Mouse (Mus musculus): ENCODE measurements around the gene Atp5mpl. TPM values are rescaled to one million over a fixed set of nuclear protein-coding genes. Genes with fewer than 3 reads are reported as not detected.

Atp5mpl gene
- polyA plus RNA-seq (2016; fragmentation: Nextera tagmentation; extraction: Ambion mirVana): 617 and 661 TPM in 2 replicates

DNA sequence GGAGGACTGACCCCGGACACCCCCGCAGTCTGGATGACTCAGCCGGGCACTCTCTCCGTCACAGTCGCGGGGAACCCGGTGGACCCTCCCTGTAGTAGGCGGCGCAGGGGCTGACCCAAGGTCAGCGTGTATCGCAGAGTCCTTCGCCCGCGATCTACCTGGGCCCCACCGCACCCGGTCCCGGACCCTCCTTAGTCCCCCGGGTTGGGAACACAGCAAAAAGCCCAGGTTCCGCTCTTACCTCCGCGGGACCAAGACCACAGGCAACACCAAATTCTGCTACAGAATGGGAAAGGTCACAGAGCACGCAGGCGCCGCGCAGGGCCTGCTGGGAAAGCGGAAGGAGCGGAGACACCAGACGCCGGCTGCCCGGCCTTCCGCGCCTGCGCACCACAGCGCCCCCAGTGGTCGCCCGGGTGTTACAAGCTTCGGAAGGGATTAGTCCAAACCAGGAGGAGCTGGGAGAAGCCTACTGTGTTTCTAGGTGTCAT is at the start of gene Atp5mpl:
Gene Atp5mpl (minus strand): TSS at position 295 of the 491 bp plus-strand sequence.
- H3K4me1 ChIP-seq: peaks cover 13% of the 10 kb centered on the region
- H3K27ac ChIP-seq: 0 out of 2 replicates have a peak within 1 kb of the TSS, but pooled peaks have one; percentile 26
- peak within 1 kb of the TSS; percentile 94 for H3K4me3 ChIP-seq
- H3K4me2 ChIP-seq (replicated peaks): peak within 1 kb of the TSS; percentile 93
- H3K9ac ChIP-seq: peak within 1 kb of the TSS; percentile 91
- under 1% methylated on average over 37 of the region's 37 CpGs for WGBS
- peak; percentile 64 for ATAC-seq (ENCODE audit: insufficient number of reproducible peaks, insufficient read depth, low FRiP score, low TSS enrichment)
- H3K27me3 ChIP-seq: no peaks in the 10 kb centered on the region
- peaks cover 3% of the 10 kb centered on the region for H3K36me3 ChIP-seq
- H3K9me3 ChIP-seq: no peaks in the 10 kb centered on the region

DNA sequence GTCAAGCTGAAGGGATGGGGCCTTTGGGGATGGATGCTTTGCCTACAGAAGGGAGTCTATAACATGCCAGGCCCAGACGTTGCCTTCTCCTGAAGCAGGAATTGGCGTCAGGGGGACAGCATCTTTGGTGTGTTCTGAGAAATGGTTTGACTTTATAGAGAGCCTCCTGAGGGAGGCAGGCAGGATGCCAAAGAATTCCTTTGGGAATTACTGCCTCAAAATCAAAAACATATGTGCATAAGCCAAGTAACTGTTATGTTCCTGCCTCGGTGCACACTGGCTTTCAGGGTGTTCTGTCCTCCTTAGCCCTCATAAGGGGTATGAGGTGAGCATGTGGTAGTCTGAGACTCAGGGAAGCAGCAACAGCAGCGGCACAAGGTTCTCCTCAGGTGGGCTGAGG is 49.6 kb upstream of the Atp5mpl start:
- no peak for ATAC-seq (ENCODE audit: insufficient number of reproducible peaks, insufficient read depth, low FRiP score, low TSS enrichment)
- Histone ChIP-seq H3K4me1 (peaks cover 5% of the 10 kb centered on the region; the same call in 1 of the 2 replicates), H3K4me3 (no peak overlapping the region), H3K9me3 (no peaks in the 10 kb centered on the region), H3K9ac (no peak overlapping the region), H3K27ac (0 out of 2 replicates have a peak overlapping the region, but pooled peaks have one; percentile 9), H3K36me3 (no peaks in the 10 kb centered on the region), H3K27me3 (no peaks in the 10 kb centered on the region), H3K4me2 (replicated peaks) (no peak overlapping the region)
- 40% methylated on average over 4 of the region's 4 CpGs for WGBS

DNA sequence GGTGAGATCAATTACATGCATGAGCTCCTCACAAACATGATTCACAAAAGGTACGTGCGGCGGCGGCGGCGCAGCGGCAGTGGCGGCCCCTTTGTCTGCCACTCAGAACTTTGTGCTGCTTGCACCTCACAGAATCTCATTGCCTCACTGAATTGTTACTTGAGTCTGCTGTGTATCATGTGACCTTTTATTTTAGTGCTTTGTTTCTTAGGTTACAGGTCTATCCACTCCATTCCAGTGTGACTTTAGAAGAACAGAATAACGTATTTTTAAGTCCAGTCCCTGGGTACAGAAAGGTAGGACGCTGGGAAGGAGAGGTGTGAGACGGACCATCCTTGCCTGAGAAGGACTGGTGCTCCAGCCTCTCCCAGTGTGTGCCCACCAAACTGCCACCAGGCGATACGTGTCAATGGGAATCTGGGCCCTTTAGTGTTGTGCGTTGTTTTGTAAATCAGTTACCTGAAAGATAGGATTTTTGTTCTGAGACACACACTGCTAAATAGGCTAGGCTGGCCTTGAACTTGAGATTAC is 46.6 kb upstream of the Atp5mpl start:
- Histone ChIP-seq H3K4me3 (peak overlapping the region; percentile 15), H3K4me1 (peaks cover 5% of the 10 kb centered on the region; the same call in 1 of the 2 replicates), H3K9ac (no peak overlapping the region), H3K27me3 (no peaks in the 10 kb centered on the region), H3K36me3 (no peaks in the 10 kb centered on the region), H3K9me3 (no peaks in the 10 kb centered on the region), H3K27ac (peak overlapping the region; percentile 38; the same call in 1 of the 2 replicates), H3K4me2 (replicated peaks) (peak overlapping the region; percentile 46)
- WGBS: 22% methylated on average over 14 of the region's 14 CpGs
- peak; percentile 72 for ATAC-seq (ENCODE audit: insufficient number of reproducible peaks, insufficient read depth, low FRiP score, low TSS enrichment)

DNA sequence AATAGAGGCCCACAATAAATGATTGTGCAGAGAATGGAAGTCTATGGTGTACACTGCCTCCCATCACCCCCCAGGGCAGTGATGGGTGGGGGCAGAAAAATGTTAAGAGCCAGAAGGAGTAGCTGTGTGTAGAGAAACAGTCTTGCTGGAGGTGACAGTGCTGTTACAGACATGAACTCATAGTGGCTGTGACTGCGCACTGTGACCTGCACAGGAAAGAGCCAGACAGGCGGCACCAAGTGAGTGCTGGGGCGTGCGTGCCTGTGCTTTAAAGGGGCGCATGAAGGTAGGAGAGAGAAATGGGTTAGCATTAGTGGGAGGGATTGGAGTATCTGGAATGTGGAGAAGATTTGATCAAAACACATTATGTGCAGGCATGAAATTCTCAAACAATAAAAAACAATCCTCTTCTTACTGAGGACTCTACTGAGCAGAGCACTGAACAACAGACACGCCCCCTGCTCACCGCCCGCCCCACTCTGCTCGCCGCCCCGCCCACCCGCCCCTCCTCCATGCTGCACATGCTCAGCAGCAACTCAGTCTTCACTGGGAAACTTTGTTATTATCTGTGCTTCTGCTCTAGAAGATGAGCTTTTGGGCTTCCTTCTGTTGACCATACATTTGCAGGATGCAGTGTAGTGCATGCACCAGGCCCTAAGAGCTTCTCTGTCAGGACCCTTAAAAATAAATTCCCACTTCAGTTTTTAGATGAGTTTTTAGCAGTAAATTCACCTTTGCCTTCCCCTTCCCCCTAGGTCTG is 45.9 kb upstream of the Atp5mpl start:
- peak; percentile 84 for ATAC-seq (ENCODE audit: insufficient number of reproducible peaks, insufficient read depth, low FRiP score, low TSS enrichment)
- H3K36me3 ChIP-seq: no peaks in the 10 kb centered on the region
- peak overlapping the region; percentile 46 for H3K4me2 ChIP-seq (replicated peaks)
- no peaks in the 10 kb centered on the region for H3K9me3 ChIP-seq
- peak overlapping the region; percentile 15 for H3K4me3 ChIP-seq
- WGBS: 26% methylated on average over 12 of the region's 12 CpGs
- H3K27me3 ChIP-seq: no peaks in the 10 kb centered on the region
- no peak overlapping the region for H3K9ac ChIP-seq
- peaks cover 5% of the 10 kb centered on the region; the same call in 1 of the 2 replicates for H3K4me1 ChIP-seq
- peak overlapping the region; percentile 58; the same call in 1 of the 2 replicates for H3K27ac ChIP-seq

DNA sequence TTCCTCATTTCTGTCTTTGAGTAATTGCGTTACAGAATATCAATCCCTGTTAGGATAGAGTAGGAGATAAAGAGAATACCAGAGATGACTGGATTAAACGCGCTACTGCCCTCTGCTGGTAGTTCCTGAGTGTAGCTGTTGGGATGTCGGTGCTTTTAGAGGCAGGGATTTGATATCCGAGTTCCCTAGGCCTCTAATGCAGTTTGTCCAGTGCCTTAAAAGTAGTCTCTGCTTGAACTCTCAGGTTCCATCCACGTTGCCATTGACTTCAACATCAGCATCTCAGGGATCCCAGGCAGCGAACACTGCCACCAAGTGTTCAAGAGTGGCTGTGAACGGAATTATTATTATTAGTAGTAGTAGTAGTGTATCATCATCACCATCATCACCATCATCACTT is 34.4 kb upstream of the Atp5mpl start:
- H3K36me3 ChIP-seq: no peaks in the 10 kb centered on the region
- no peaks in the 10 kb centered on the region for H3K27me3 ChIP-seq
- ATAC-seq (ENCODE audit: insufficient number of reproducible peaks, insufficient read depth, low FRiP score, low TSS enrichment): peak; percentile 47; the same call in 1 of the 2 replicates
- no peak overlapping the region for H3K27ac ChIP-seq
- H3K4me2 ChIP-seq (replicated peaks): no peak overlapping the region
- no peak overlapping the region for H3K4me3 ChIP-seq
- no peaks in the 10 kb centered on the region for H3K9me3 ChIP-seq
- no peaks in the 10 kb centered on the region for H3K4me1 ChIP-seq
- 22% methylated on average over 8 of the region's 8 CpGs for WGBS
- H3K9ac ChIP-seq: no peak overlapping the region

DNA sequence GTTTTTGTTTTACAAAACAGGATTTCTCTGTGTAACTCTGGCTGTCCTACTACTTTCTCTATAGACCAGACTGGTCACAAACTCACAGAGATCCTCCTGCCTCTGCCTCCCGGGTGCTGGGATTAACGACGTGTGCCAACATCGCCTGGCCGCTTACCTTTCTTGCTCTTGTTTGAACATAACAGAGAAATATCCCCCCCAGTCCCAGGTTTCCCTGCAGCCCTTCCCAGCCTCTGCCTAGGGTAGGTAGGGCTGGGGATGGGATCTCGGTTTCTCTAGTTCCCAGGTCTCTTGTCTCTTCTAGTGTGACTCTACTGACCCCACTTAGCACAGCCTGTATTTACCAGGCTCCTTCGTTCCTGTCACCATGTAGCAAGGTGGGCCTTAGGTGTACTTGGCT is 33.0 kb upstream of the Atp5mpl start:
- no peaks in the 10 kb centered on the region for H3K4me1 ChIP-seq
- H3K36me3 ChIP-seq: no peaks in the 10 kb centered on the region
- H3K27ac ChIP-seq: no peak overlapping the region
- H3K9me3 ChIP-seq: no peaks in the 10 kb centered on the region
- WGBS: 92% methylated on average over 7 of the region's 7 CpGs
- H3K4me3 ChIP-seq: no peak overlapping the region
- no peak overlapping the region for H3K4me2 ChIP-seq (replicated peaks)
- ATAC-seq (ENCODE audit: insufficient number of reproducible peaks, insufficient read depth, low FRiP score, low TSS enrichment): no peak
- H3K9ac ChIP-seq: no peak overlapping the region
- no peaks in the 10 kb centered on the region for H3K27me3 ChIP-seq

DNA sequence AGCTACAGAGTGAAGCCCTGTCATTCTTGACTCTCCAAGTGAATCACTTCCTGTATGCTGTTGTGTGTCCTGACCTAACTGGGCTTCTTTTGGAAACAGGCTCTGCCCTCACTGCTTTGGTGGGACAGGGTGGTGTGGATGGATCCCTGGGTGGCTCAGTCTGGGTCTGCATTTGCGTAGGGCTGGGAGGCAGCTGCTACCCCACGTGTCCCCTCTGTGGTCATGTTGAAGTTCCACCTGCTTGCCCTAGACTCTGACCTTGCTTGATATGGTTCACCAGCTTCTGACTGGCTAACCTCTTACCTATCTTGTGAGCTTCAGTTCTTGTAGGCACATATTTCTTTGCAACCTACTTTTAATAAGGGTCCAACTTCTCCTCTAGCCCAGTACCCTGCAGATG is 28.4 kb upstream of the Atp5mpl start:
- 87% methylated on average over 2 of the region's 2 CpGs for WGBS
- Histone ChIP-seq H3K9me3 (no peaks in the 10 kb centered on the region), H3K27ac (no peak overlapping the region), H3K4me3 (no peak overlapping the region), H3K27me3 (no peaks in the 10 kb centered on the region; the same call in 1 of the 2 replicates), H3K9ac (no peak overlapping the region), H3K36me3 (no peaks in the 10 kb centered on the region), H3K4me1 (no peaks in the 10 kb centered on the region), H3K4me2 (replicated peaks) (no peak overlapping the region)
- ATAC-seq (ENCODE audit: insufficient number of reproducible peaks, insufficient read depth, low FRiP score, low TSS enrichment): no peak

DNA sequence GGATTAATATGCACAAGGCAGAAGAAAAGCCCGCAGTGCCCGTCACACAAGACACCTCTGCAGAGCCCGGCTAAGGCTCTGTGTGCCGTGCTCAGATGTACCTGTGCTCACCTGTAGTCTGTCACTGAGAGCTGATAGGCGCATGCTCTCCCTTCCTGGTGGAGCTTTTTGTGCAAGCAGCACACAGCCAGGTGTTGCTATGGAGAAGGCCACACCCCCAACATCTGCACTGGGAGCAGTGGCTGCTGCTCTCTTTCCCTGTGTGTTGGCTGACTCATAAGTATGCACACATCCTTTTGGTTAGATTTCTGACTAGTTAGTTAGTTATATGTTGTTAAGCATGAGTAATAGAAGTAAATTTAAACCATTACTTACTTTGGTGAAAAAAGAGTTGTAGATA is 25.8 kb upstream of the Atp5mpl start:
- Histone ChIP-seq H3K9ac (no peak overlapping the region), H3K27me3 (no peaks in the 10 kb centered on the region; the same call in 1 of the 2 replicates)

DNA sequence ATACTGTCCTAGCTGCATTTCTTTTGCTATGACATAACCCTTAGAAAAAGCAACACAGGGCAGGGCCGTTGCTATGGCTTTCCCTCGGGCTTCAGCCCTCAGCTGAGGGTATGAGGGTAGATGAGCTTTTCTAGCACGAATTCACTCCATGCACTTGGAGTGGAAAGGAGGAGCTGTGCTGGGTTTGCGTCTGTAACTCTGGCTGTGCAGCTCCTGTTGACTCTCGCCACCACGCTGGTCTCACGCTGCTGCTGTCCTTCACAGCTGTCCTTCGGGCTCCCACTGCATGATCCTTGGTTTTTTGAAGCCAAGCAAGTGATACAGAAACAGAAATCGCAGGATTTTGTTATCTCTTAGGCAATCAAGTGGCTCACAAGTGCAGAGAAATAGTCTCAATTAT is 20.0 kb upstream of the Atp5mpl start:
- H3K9ac ChIP-seq: no peak overlapping the region
- 55% methylated on average over 9 of the region's 9 CpGs for WGBS

More for the DNA sequence above, 25.8 kb upstream of the Atp5mpl start:
- WGBS: 84% methylated on average over 5 of the region's 5 CpGs
- Histone ChIP-seq H3K36me3 (no peaks in the 10 kb centered on the region), H3K4me1 (no peaks in the 10 kb centered on the region), H3K4me2 (replicated peaks) (no peak overlapping the region), H3K4me3 (no peak overlapping the region), H3K9me3 (no peaks in the 10 kb centered on the region), H3K27ac (no peak overlapping the region)
- ATAC-seq (ENCODE audit: insufficient number of reproducible peaks, insufficient read depth, low FRiP score, low TSS enrichment): no peak

DNA sequence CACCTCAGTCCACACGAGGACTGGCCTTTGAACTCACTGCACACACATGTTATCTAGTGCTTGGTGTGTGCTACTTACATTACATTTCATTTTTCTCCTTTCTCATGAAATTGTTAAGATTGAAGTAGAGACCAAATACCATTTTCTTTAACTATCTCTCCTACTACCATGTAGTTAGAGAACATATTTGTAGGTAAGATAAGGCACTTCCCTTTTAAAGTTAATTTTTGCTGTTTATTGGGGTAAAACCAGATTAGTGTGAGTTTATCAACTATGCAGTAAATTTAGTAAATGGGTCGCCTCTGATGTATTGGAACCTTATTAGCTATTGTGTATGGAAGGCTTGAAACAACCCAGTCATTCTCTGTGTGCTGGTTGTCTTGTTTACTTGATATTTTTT is 16.4 kb upstream of the Atp5mpl start:
- H3K27ac ChIP-seq: no peak overlapping the region
- no peaks in the 10 kb centered on the region for H3K4me1 ChIP-seq
- H3K36me3 ChIP-seq: no peaks in the 10 kb centered on the region
- no peaks in the 10 kb centered on the region for H3K9me3 ChIP-seq
- WGBS: 64% methylated on average over 2 of the region's 2 CpGs
- ATAC-seq (ENCODE audit: insufficient number of reproducible peaks, insufficient read depth, low FRiP score, low TSS enrichment): no peak
- H3K4me2 ChIP-seq (replicated peaks): no peak overlapping the region
- no peak overlapping the region for H3K4me3 ChIP-seq
- H3K9ac ChIP-seq: no peak overlapping the region
- H3K27me3 ChIP-seq: no peaks in the 10 kb centered on the region; the same call in 1 of the 2 replicates

More for the DNA sequence above, 20.0 kb upstream of the Atp5mpl start:
- no peaks in the 10 kb centered on the region for H3K9me3 ChIP-seq
- no peak overlapping the region for H3K27ac ChIP-seq
- H3K36me3 ChIP-seq: no peaks in the 10 kb centered on the region
- no peaks in the 10 kb centered on the region for H3K4me1 ChIP-seq
- H3K4me2 ChIP-seq (replicated peaks): no peak overlapping the region
- no peak for ATAC-seq (ENCODE audit: insufficient number of reproducible peaks, insufficient read depth, low FRiP score, low TSS enrichment)
- H3K4me3 ChIP-seq: no peak overlapping the region
- H3K27me3 ChIP-seq: no peaks in the 10 kb centered on the region; the same call in 1 of the 2 replicates

DNA sequence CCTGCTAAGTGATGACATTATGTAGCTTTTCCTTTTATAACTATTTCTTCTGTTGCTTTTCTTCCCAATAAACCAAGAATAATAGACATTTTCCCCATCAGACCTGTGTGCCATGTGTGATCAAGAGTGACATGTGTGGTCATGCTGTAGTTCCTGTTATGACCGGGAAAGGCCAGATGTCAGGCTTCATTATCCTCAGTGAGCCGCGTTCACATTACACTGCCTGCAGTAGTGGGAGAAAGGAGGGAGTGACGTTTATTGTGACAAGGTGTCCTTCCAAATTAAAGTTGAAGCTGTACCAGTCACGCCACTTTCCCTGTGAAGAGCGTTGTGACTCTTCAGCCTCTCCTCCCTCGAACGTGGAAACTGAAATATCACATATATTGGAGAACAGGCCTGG is 15.1 kb upstream of the Atp5mpl start:
- no peak overlapping the region for H3K4me3 ChIP-seq
- WGBS: 53% methylated on average over 8 of the region's 8 CpGs
- no peak overlapping the region for H3K9ac ChIP-seq
- H3K27ac ChIP-seq: no peak overlapping the region
- H3K4me2 ChIP-seq (replicated peaks): no peak overlapping the region
- no peaks in the 10 kb centered on the region for H3K27me3 ChIP-seq
- H3K36me3 ChIP-seq: no peaks in the 10 kb centered on the region
- no peaks in the 10 kb centered on the region for H3K9me3 ChIP-seq
- 0 out of 2 replicates have a peak, but pooled peaks cover 3% of the 10 kb centered on the region for H3K4me1 ChIP-seq
- no peak for ATAC-seq (ENCODE audit: insufficient number of reproducible peaks, insufficient read depth, low FRiP score, low TSS enrichment)

Measured in embryonic facial prominence, embryonic 12.5 days (tissue).